Mouse (Mus musculus) ES-Bruce4 (cell line): ENCODE data around the gene Cnpy4. TPM values are rescaled to one million over a fixed set of nuclear protein-coding genes. Genes with fewer than 3 reads are reported as not detected.

Experiments used
- H3K27ac ChIP-seq: 2 replicates; pipeline ENCODE4 v1.5.1; 2012; ENCODE audit warnings: low read length, inconsistent platforms; ENCODE audit not compliant: insufficient read depth
- H3K27me3 ChIP-seq: 2 replicates; pipeline ENCODE4 v1.6.1; 2012; ENCODE audit warnings: mild to moderate bottlenecking, low read length, inconsistent platforms; ENCODE audit not compliant: control insufficient read depth, poor library complexity, insufficient read depth, severe bottlenecking
- H3K36me3 ChIP-seq: 2 replicates; pipeline ENCODE4 v1.6.1; 2012; ENCODE audit warnings: inconsistent platforms, mild to moderate bottlenecking, low read length, moderate library complexity; ENCODE audit not compliant: control insufficient read depth, poor library complexity, insufficient read depth, severe bottlenecking
- H3K4me1 ChIP-seq: one replicate; pipeline ENCODE4 v1.8.1; 2011; ENCODE audit warnings: low read length; ENCODE audit not compliant: control insufficient read depth, insufficient read depth
- H3K4me3 ChIP-seq: 2 replicates; pipeline ENCODE4 v1.5.1; 2011; ENCODE audit warnings: low read depth, mild to moderate bottlenecking, low read length
- H3K9ac ChIP-seq: 2 replicates; pipeline ENCODE4 v1.6.1; 2012; ENCODE audit warnings: low read depth, mild to moderate bottlenecking, inconsistent platforms; ENCODE audit not compliant: poor library complexity, severe bottlenecking
- H3K9me3 ChIP-seq: replicated peaks from 2 replicates; pipeline ENCODE4 v1.6.1; 2012; ENCODE audit warnings: mild to moderate bottlenecking, low read length, inconsistent platforms; ENCODE audit not compliant: control insufficient read depth, poor library complexity, insufficient read depth, severe bottlenecking
- CTCF ChIP-seq: IDR thresholded peaks from one replicate; pipeline ENCODE4 v1.8.1; 2011; ENCODE audit warnings: low read depth, low read length
- EP300 ChIP-seq: IDR thresholded peaks from 2 replicates; pipeline ENCODE4 v1.6.1; 2011; ENCODE audit warnings: low read depth, low read length; ENCODE audit not compliant: insufficient read depth
- POLR2A ChIP-seq: IDR thresholded peaks from one replicate; pipeline ENCODE4 v1.8.1; 2011; ENCODE audit warnings: low read length; ENCODE audit not compliant: insufficient read depth
- polyA plus RNA-seq: library from polyadenylated mRNA; stranded (reverse); fragments of >200 nt; gene quantifications from 2 replicates; pipeline ENCODE4 v1.2.4, GENCODE M21; 2011; ENCODE audit warnings: low read depth; ENCODE audit not compliant: missing spikeins, insufficient read depth, insufficient read length

Cnpy4 gene
- polyA plus RNA-seq, 1 experiment, result 24.3 TPM

GRCm38 (mm10) chr5:138160224-138160762 lies 27.0 kb upstream of the Cnpy4 start:
- Histone ChIP-seq H3K27me3 (no peaks in the 10 kb centered on the region), H3K36me3 (peaks cover 25% of the 10 kb centered on the region), H3K9ac (peak overlapping the region; percentile 76; the same call in 1 of the 2 replicates), H3K9me3 (no peaks in the 10 kb centered on the region), H3K4me1 (no peaks in the 10 kb centered on the region), H3K4me3 (peak overlapping the region; percentile 21; the same call in 1 of the 2 replicates), H3K27ac (peak overlapping the region; percentile 83)
- TF ChIP-seq EP300, result no peak
- TF ChIP-seq POLR2A, result no peak
- no peak for TF ChIP-seq CTCF

- no peaks in the 10 kb centered on the region for H3K27me3 ChIP-seq
- no peaks in the 10 kb centered on the region for H3K4me1 ChIP-seq
- TF ChIP-seq EP300 (no peak), POLR2A (peak; percentile 62)
- H3K9ac ChIP-seq, result peak within 1 kb of the TSS; percentile 76
- peaks cover 31% of the 10 kb centered on the region for H3K36me3 ChIP-seq
- H3K9me3 ChIP-seq, result no peaks in the 10 kb centered on the region
- H3K4me3 ChIP-seq, result peak within 1 kb of the TSS; percentile 95
- peak within 1 kb of the TSS; percentile 83 for H3K27ac ChIP-seq
These were observed 26.2 kb upstream of the Cnpy4 start, which contains the start of gene Cops6 for GRCm38 (mm10) chr5:138160842-138161665. Cops6 (plus strand) TSS chr5:138161071.

- Histone ChIP-seq H3K9ac (no peak overlapping the region), H3K4me3 (no peak overlapping the region), H3K9me3 (no peaks in the 10 kb centered on the region)
These were observed 24.2 kb upstream of the Cnpy4 start for GRCm38 (mm10) chr5:138163046-138163445.

GRCm38 (mm10) chr5:138163610-138164009 lies 23.7 kb upstream of the Cnpy4 start:
- Histone ChIP-seq H3K9ac (no peak overlapping the region), H3K9me3 (no peaks in the 10 kb centered on the region), H3K27me3 (no peaks in the 10 kb centered on the region), H3K27ac (peak overlapping the region; percentile 64), H3K4me1 (peaks cover 2% of the 10 kb centered on the region), H3K4me3 (no peak overlapping the region), H3K36me3 (peaks cover 56% of the 10 kb centered on the region)
- TF ChIP-seq CTCF (no peak), EP300 (no peak), POLR2A (no peak)

More at GRCm38 (mm10) chr5:138163046-138163445, 24.2 kb upstream of the Cnpy4 start:
- peaks cover 51% of the 10 kb centered on the region for H3K36me3 ChIP-seq
- no peaks in the 10 kb centered on the region for H3K27me3 ChIP-seq
- H3K4me1 ChIP-seq, result no peaks in the 10 kb centered on the region
- no peak for TF ChIP-seq CTCF
- TF ChIP-seq EP300, result 0 out of 2 replicates have a peak, but pooled peaks have one; percentile 4
- TF ChIP-seq POLR2A, result no peak
- H3K27ac ChIP-seq, result peak overlapping the region; percentile 64

GRCm38 (mm10) chr5:138165594-138165993 lies 21.7 kb upstream of the Cnpy4 start:
- H3K27me3 ChIP-seq, result no peaks in the 10 kb centered on the region
- H3K9ac ChIP-seq, result no peak overlapping the region
- peak overlapping the region; percentile 64 for H3K27ac ChIP-seq
- H3K4me1 ChIP-seq, result peaks cover 2% of the 10 kb centered on the region
- H3K4me3 ChIP-seq, result no peak overlapping the region
- no peak for TF ChIP-seq POLR2A
- TF ChIP-seq CTCF, result no peak
- TF ChIP-seq EP300, result no peak
- peaks cover 71% of the 10 kb centered on the region for H3K36me3 ChIP-seq
- H3K9me3 ChIP-seq, result no peaks in the 10 kb centered on the region

GRCm38 (mm10) chr5:138170936-138171561 lies 16.2 kb upstream of the Cnpy4 start:
- H3K9me3 ChIP-seq, result no peaks in the 10 kb centered on the region
- H3K27ac ChIP-seq, result peak overlapping the region; percentile 77
- TF ChIP-seq EP300 (peak; percentile 20; the same call in 1 of the 2 replicates), CTCF (no peak), POLR2A (no peak)
- H3K4me3 ChIP-seq, result peak overlapping the region; percentile 94
- H3K9ac ChIP-seq, result peak overlapping the region; percentile 94
- peaks cover 2% of the 10 kb centered on the region for H3K4me1 ChIP-seq
- H3K27me3 ChIP-seq, result no peaks in the 10 kb centered on the region
- peaks cover 41% of the 10 kb centered on the region for H3K36me3 ChIP-seq
